Mouse (Mus musculus): Measurements from ENCODE around the gene Sema3g. TPM values are rescaled to one million over a fixed set of nuclear protein-coding genes. Genes with fewer than 3 reads are reported as not detected.
A peak's percentile ranks its signal among the peaks of the same experiment; 100 is the strongest.

The Sema3g gene
- total RNA-seq, 2 experiments from 2014 or later = 5.4 to 6.1 TPM

DNA sequence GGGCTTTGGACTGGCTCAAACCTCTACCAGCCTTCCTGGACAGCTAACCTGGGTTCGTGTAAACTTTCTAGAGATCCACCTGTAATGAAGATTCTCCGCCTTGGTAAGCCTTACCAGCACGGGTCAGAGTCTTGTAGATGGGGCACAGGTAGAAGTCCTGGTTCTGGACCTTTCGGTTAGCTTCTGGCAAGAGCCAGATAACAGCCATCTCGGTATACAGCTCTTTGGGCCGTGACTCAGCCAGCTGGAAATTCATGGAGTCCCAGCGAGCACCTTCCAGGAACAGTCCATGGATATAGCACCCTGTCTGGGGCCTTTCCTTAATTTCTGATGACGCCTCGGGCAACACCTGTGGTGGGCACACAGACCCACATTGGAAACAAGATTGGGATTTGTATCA is 43.3 kb downstream of the Sema3g start:
- H3K4me3 ChIP-seq = no peak overlapping the region
- DNase-seq (ENCODE audit: extremely low spot score in 1 of 2, low spot score in 2 of 2) = no peak
- no peak overlapping the region for H3K27ac ChIP-seq
- TF ChIP-seq CTCF (IDR thresholded peaks at IDR 0.05) = no peak
- intact Hi-C loops (cut with DNase I) = no loop called here

GRCm38 (mm10) chr14:31267649-31268048 is 50.0 kb downstream of the Sema3g start:
- Histone ChIP-seq H3K4me3 (no peak overlapping the region), H3K27ac (peak overlapping the region; percentile 93)
- intact Hi-C loops (cut with DNase I) = no loop called here
- no peak for TF ChIP-seq CTCF (IDR thresholded peaks at IDR 0.05)
- peak in 1 of 2 experiments; percentile 37 for DNase-seq (ENCODE audit: extremely low spot score in 1 of 2, low spot score in 2 of 2)

GRCm38 (mm10) chr14:31268301-31269001 is 50.8 kb downstream of the Sema3g start:
- H3K4me3 ChIP-seq = peak overlapping the region; percentile 16; the same call in 1 of the 2 replicates
- no peak for TF ChIP-seq CTCF (IDR thresholded peaks at IDR 0.05)
- peak; percentile 53 to 55 for DNase-seq (ENCODE audit: extremely low spot score in 1 of 2, low spot score in 2 of 2)
- peak overlapping the region; percentile 93 for H3K27ac ChIP-seq
- intact Hi-C loops (cut with DNase I) = no loop called here

DNA sequence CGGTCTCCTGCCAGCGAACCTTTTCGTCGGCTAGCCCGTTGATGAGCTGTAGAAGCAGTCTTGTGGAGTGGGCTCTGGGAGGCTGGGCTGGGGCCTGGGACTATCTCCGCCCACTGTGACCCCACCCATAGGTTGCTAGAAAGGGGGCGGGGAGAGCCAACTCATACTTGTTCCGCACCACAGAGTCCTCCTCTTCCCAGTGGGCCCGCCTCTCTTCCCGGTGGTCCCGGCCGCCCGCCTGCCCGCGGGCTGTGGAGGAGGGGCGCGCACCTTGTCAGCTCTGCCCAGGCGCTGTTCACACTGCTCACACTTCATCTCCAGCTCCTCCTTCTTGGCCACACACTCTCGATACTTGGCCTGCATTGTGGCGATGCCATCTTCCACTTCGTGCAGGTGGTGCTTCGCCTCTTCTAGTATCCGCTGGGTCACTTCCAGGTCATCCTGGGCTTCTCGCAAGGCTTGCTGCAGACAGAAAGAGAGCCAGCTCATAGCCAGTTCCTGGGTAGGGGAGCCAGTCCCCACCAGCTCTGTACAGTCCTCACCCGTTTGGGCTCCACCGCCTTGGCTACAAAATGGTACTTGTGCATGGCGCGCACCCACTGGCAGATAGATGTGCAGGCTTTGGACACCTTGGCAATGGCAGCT is 51.9 kb downstream of the Sema3g start:
- DNase-seq (ENCODE audit: extremely low spot score in 1 of 2, low spot score in 2 of 2) = peak; percentile 32 to 63
- intact Hi-C loops (cut with DNase I) = loop anchor here (2.0 kb wide), 1 partner anchor 67 kb away; the partner anchor contains the start of gene Capn7
- TF ChIP-seq CTCF (IDR thresholded peaks at IDR 0.05) = no peak
- Histone ChIP-seq H3K4me3 (peak overlapping the region; percentile 16; the same call in 1 of the 2 replicates), H3K27ac (peak overlapping the region; percentile 93)

GRCm38 (mm10) chr14:31271121-31271520 is 53.5 kb downstream of the Sema3g start:
- H3K4me3 ChIP-seq = no peak overlapping the region
- intact Hi-C loops (cut with DNase I) = loop anchor here (2.0 kb wide), 1 partner anchor 66 kb away; the partner anchor contains the start of gene Capn7
- no peak for TF ChIP-seq CTCF (IDR thresholded peaks at IDR 0.05)
- no peak for DNase-seq (ENCODE audit: extremely low spot score in 1 of 2, low spot score in 2 of 2)
- H3K27ac ChIP-seq = no peak overlapping the region

DNA sequence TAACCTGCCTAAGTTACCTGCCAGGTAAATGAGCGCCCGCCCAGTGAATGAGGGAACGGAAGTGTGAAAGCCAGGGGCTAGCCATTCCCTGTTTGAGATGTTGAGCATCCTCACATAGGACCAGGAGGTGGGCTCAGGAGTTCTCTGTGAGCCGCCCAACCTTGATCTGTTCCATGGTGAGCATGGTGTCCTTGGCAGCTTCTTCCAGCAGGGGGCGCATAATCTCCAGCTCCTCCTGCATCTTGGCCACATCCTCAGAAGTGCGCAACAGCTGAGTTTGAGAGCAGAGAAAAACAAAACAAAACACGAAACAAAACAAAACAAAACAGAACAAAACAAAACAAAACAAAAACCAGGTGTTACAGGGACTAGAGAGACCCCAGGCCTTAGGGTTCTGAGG is 54.5 kb downstream of the Sema3g start:
- H3K27ac ChIP-seq = no peak overlapping the region
- intact Hi-C loops (cut with DNase I) = loop anchor here (2.0 kb wide), 2 partner anchors 51 to 201 kb away; partner anchors contain the start of gene Dnah1
- DNase-seq (ENCODE audit: extremely low spot score in 1 of 2, low spot score in 2 of 2) = peak; percentile 77 to 80
- TF ChIP-seq CTCF (IDR thresholded peaks at IDR 0.05) = peak; percentile 92
- H3K4me3 ChIP-seq = no peak overlapping the region

Other genes with a start within 250 kb of the Sema3g start
- gene Glt8d1, start 216.5 kb upstream of the Sema3g start, total RNA-seq (2021) = 10 to 100 TPM; 42.1 to 44.3 TPM
- gene Spcs1, start 216.2 kb upstream of the Sema3g start, total RNA-seq (2021) = 100 to 1,000 TPM; 137 to 156 TPM
- gene Pbrm1, start 198.7 kb upstream of the Sema3g start, total RNA-seq (2021) = 10 to 100 TPM; 56.9 to 58.0 TPM
- gene Gnl3, start 198.7 kb upstream of the Sema3g start, total RNA-seq (2021) = 10 to 100 TPM; 50.5 to 51.0 TPM
- 10 to 100 TPM; 21.9 to 23.5 TPM for gene Smim4, start 88.9 kb upstream of the Sema3g start, total RNA-seq (2021)
- 1 to 10 TPM; 2.5 to 2.8 TPM for gene Nt5dc2, start 86.8 kb upstream of the Sema3g start, total RNA-seq (2021)
- gene Stab1, start 49.2 kb upstream of the Sema3g start, total RNA-seq (2021) = 10 to 100 TPM; 21.2 to 29.4 TPM
- gene Tnnc1, start 9.5 kb upstream of the Sema3g start, total RNA-seq (2021) = 10 to 100 TPM; 33.8 to 37.7 TPM
- gene Nisch, start 914 bp upstream of the Sema3g start, total RNA-seq (2021) = 100 to 1,000 TPM; 387 to 407 TPM
- 1 to 10 TPM; 3.3 to 4.3 TPM for gene Phf7, start 33.5 kb downstream of the Sema3g start, total RNA-seq (2021)
- 100 to 1,000 TPM; 142 to 146 TPM for gene Bap1, start 33.6 kb downstream of the Sema3g start, total RNA-seq (2021)
- 1 to 10 TPM; 4.6 to 5.8 TPM for gene Dnah1, start 106.0 kb downstream of the Sema3g start, total RNA-seq (2021)
- 10 to 100 TPM; 33.8 to 38.3 TPM for gene Capn7, start 118.8 kb downstream of the Sema3g start, total RNA-seq (2021)
- 10 to 100 TPM; 63.5 to 65.4 TPM for gene Sh3bp5, start 218.2 kb downstream of the Sema3g start, total RNA-seq (2021)

Measured in left cerebral cortex, adult 2 months (tissue).